Mouse (Mus musculus) ES-E14 (cell line): Measurements from ENCODE around the gene Pmm1. TPM values are rescaled to one million over a fixed set of nuclear protein-coding genes. Genes with fewer than 3 reads are reported as not detected.
"Not testable (repeated sequence)": the region's sequence is repeated elsewhere in the genome, so short reads cannot be mapped to it uniquely, and the experiment has no call there.

ENCODE experiments used
- DNase-seq: peaks from one replicate; pipeline ENCODE4 v3.0.0-alpha.2; 2013; ENCODE audit warnings: low read depth, low spot score
- H3K27ac ChIP-seq: 2 replicates; pipeline ENCODE4 v1.5.1; 2012; ENCODE audit warnings: low read depth, mild to moderate bottlenecking, low read length, moderate library complexity, mixed read lengths; ENCODE audit not compliant: poor library complexity, insufficient read depth, severe bottlenecking
- H3K36me3 ChIP-seq: 2 replicates; pipeline ENCODE4 v1.6.1; 2012; ENCODE audit warnings: mild to moderate bottlenecking, low read length, moderate library complexity, mixed read lengths; ENCODE audit not compliant: control insufficient read depth, poor library complexity, insufficient read depth, severe bottlenecking
- H3K4me1 ChIP-seq, 2 experiments: fragments of 150-350 bp in 1 of 2; sonication (generic) in 1 of 2; 2 replicates each; pipeline ENCODE4 v1.6.1; 2012; ENCODE audit warnings: low read length in 2 of 2, mild to moderate bottlenecking in 1 of 2, mixed read lengths in 1 of 2; ENCODE audit not compliant: control insufficient read depth in 2 of 2, insufficient read depth in 2 of 2, poor library complexity in 1 of 2
- H3K4me3 ChIP-seq, 2 experiments: fragments of 150-350 bp in 1 of 2; sonication (generic) in 1 of 2; 2 replicates each; pipeline ENCODE4 v1.5.1; 2012; ENCODE audit warnings: low read length in 2 of 2, low read depth in 1 of 2, mild to moderate bottlenecking in 1 of 2, mixed read lengths in 1 of 2; ENCODE audit not compliant: insufficient read depth in 1 of 2, poor library complexity in 1 of 2, severe bottlenecking in 1 of 2
- H3K9ac ChIP-seq: 2 replicates; pipeline ENCODE4 v1.6.1; 2012; ENCODE audit warnings: low read depth, mild to moderate bottlenecking, low read length, mixed read lengths; ENCODE audit not compliant: poor library complexity, insufficient read depth, severe bottlenecking
- H3K9me3 ChIP-seq: fragments of 150-350 bp; sonication (generic); 2 replicates; pipeline ENCODE4 v1.6.1; 2012; ENCODE audit warnings: low read depth, mild to moderate bottlenecking, low read length; ENCODE audit not compliant: control insufficient read depth, insufficient read depth
- CHD2 ChIP-seq: IDR thresholded peaks from 2 replicates; pipeline ENCODE4 v1.6.1; 2014; ENCODE audit warnings: mild to moderate bottlenecking, low read depth, low read length, inconsistent platforms
- HCFC1 ChIP-seq: IDR thresholded peaks from 2 replicates; pipeline ENCODE4 v1.6.1; 2012; ENCODE audit warnings: low read length, inconsistent platforms, borderline replicate concordance; ENCODE audit not compliant: insufficient read depth
- MAFK ChIP-seq: IDR thresholded peaks from 2 replicates; pipeline ENCODE4 v1.6.1; 2014; ENCODE audit warnings: mild to moderate bottlenecking, low read depth, low read length, inconsistent platforms; ENCODE audit not compliant: insufficient read depth
- ZC3H11A ChIP-seq: IDR thresholded peaks from 2 replicates; pipeline ENCODE4 v1.6.1; 2012; ENCODE audit warnings: low read depth, mild to moderate bottlenecking, inconsistent platforms, low read length, borderline replicate concordance
- ZNF384 ChIP-seq: IDR thresholded peaks from 2 replicates; pipeline ENCODE4 v1.6.1; 2012; ENCODE audit warnings: low read depth, low read length, inconsistent platforms
- in situ Hi-C, 2 experiments: fragments of 600-800 bp; cut with MboI; formaldehyde crosslinking; loops; one replicate each; pipeline ENCODE4 v1.15.1; 2025; ENCODE audit warnings: low sequenced_read_pairs in 2 of 2, inconsistent platforms in 1 of 2; ENCODE audit not compliant: unreplicated experiment in 2 of 2
- total RNA-seq: library from RNA; depleted of rRNA; stranded (reverse); fragments of 300-350 nt; gene quantifications from 2 replicates; pipeline ENCODE4 v1.2.3, GENCODE M21; 2012; rRNA removed

Pmm1 gene
- total RNA-seq, 1 experiment = 299 TPM

- Histone ChIP-seq H3K27ac (no peak overlapping the region), H3K9ac (no peak overlapping the region), H3K4me3 (no peak overlapping the region), H3K4me1 (peaks cover 0 to 4% of the 10 kb centered on the region in 2 experiments; a peak in 1 of 4 replicates), H3K36me3 (peaks cover 73% of the 10 kb centered on the region), H3K9me3 (no peaks in the 10 kb centered on the region; the same call in 1 of the 2 replicates)
- in situ Hi-C loops = no loop called here
- DNase-seq = no peak
- TF ChIP-seq HCFC1 (no peak), MAFK (no peak), ZNF384 (no peak), ZC3H11A (no peak), CHD2 (no peak)
These were observed 48.2 kb downstream of the Pmm1 start for GRCm38 (mm10) chr15:81912498-81912897.

DNA sequence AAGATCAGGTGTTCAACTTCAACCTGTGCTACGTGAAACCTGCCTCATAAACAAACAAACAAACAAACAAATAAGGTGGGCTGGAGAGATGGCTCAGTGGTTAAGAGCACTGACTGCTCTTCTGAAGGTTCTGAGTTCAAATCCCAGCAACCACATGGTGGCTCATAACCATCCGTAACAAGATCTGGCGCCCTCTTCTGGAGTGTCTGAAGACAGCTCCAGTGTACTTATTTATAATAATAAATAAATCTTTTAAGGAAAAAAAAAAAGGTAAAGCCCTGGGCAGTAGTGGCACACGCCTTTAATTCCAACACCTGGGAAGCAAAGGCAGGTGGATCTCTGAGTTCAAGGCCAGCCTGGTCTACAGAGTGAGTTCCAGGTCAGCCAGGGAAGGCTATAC lies 52.0 kb downstream of the Pmm1 start:
- H3K9ac ChIP-seq, H3K27ac ChIP-seq, DNase-seq, H3K4me1 ChIP-seq, H3K4me3 ChIP-seq, H3K9me3 ChIP-seq, in situ Hi-C loops: not testable (repeated sequence)
- peaks cover 60% of the 10 kb centered on the region for H3K36me3 ChIP-seq

- Histone ChIP-seq H3K27ac (no peak overlapping the region), H3K9ac (no peak overlapping the region), H3K9me3 (no peaks in the 10 kb centered on the region; the same call in 1 of the 2 replicates), H3K4me3 (no peak overlapping the region), H3K4me1 (peaks cover 0 to 4% of the 10 kb centered on the region in 2 experiments; a peak in 1 of 4 replicates), H3K36me3 (peaks cover 56% of the 10 kb centered on the region)
- in situ Hi-C loops = no loop called here
- TF ChIP-seq HCFC1 = no peak
- TF ChIP-seq MAFK = no peak
- DNase-seq = no peak
These were observed 52.8 kb downstream of the Pmm1 start for GRCm38 (mm10) chr15:81907953-81908352.

- in situ Hi-C loops = no loop called here
- no peak overlapping the region for H3K27ac ChIP-seq
- peak; percentile 71 for DNase-seq
- no peak for TF ChIP-seq ZC3H11A
- TF ChIP-seq ZNF384 = no peak
- TF ChIP-seq HCFC1 = no peak
- no peak for TF ChIP-seq MAFK
- no peak for TF ChIP-seq CHD2
- no peak overlapping the region for H3K9ac ChIP-seq
- no peaks in the 10 kb centered on the region for H3K4me1 ChIP-seq
- no peak overlapping the region for H3K4me3 ChIP-seq
- no peaks in the 10 kb centered on the region; the same call in 1 of the 2 replicates for H3K9me3 ChIP-seq
- H3K36me3 ChIP-seq = peaks cover 47% of the 10 kb centered on the region
These were observed 55.8 kb downstream of the Pmm1 start for GRCm38 (mm10) chr15:81904939-81905338.

Other genes with a start within 250 kb of the Pmm1 start
- gene Zc3h7b, start 215.9 kb downstream of the Pmm1 start, total RNA-seq = 19.0 and 22.5 TPM in 2 replicates
- gene Rangap1, start 215.4 kb downstream of the Pmm1 start, total RNA-seq = 148 and 178 TPM in 2 replicates
- gene Tef, start 158.5 kb downstream of the Pmm1 start, total RNA-seq = 20.9 and 25.2 TPM in 2 replicates
- 16.7 and 20.9 TPM in 2 replicates for gene Tob2, start 102.1 kb downstream of the Pmm1 start, total RNA-seq
- 112 and 157 TPM in 2 replicates for gene Phf5a, start 89.0 kb downstream of the Pmm1 start, total RNA-seq
- gene Aco2, start 88.6 kb downstream of the Pmm1 start, total RNA-seq = 444 and 478 TPM in 2 replicates
- 72.4 and 83.7 TPM in 2 replicates for gene Polr3h, start 34.7 kb downstream of the Pmm1 start, total RNA-seq
- 1.2 TPM in 2 replicates for gene Csdc2, start 24.2 kb downstream of the Pmm1 start, total RNA-seq
- 29.9 and 41.1 TPM in 2 replicates for gene 1700029P11Rik, start 19.6 kb upstream of the Pmm1 start, total RNA-seq
- 69.1 and 84.6 TPM in 2 replicates for gene Xrcc6, start 26.9 kb upstream of the Pmm1 start, total RNA-seq
- 8.8 and 15.9 TPM in 2 replicates for gene Desi1, start 72.9 kb upstream of the Pmm1 start, total RNA-seq
- gene Snu13, start 86.7 kb upstream of the Pmm1 start, total RNA-seq = 212 and 293 TPM in 2 replicates
- gene 4930407I10Rik, start 98.2 kb upstream of the Pmm1 start, total RNA-seq = not detected in 2 replicates
- 0.40 and 0.42 TPM in 2 replicates for gene Mei1, start 109.1 kb upstream of the Pmm1 start, total RNA-seq
- gene Ccdc134, start 167.0 kb upstream of the Pmm1 start, total RNA-seq = 28.8 and 31.7 TPM in 2 replicates
- 173 and 211 TPM in 2 replicates for gene Srebf2, start 186.3 kb upstream of the Pmm1 start, total RNA-seq